Mouse (Mus musculus): ENCODE measurements around the gene Aph1c.
"Not testable (repeated sequence)": the region's sequence is repeated elsewhere in the genome, so short reads cannot be mapped to it uniquely, and the experiment has no call there.

Gene Aph1c

GRCm38 (mm10) chr9:66832366-66832908, 2.1 kb downstream of the Aph1c start:
- DNase-seq (ENCODE audit: low spot score in 2 of 2): no peak

- peak in 1 of 2 experiments; percentile 43 for DNase-seq (ENCODE audit: low spot score in 2 of 2)
These were observed 8.5 kb downstream of the Aph1c start for GRCm38 (mm10) chr9:66825990-66826389.

GRCm38 (mm10) chr9:66822255-66822654, 12.3 kb downstream of the Aph1c start:
- DNase-seq (ENCODE audit: low spot score in 2 of 2): not testable (repeated sequence)

- no peak for DNase-seq (ENCODE audit: low spot score in 2 of 2)
These were observed 13.5 kb downstream of the Aph1c start for GRCm38 (mm10) chr9:66820996-66821395.

- DNase-seq (ENCODE audit: low spot score in 2 of 2): no peak
These were observed 21.1 kb downstream of the Aph1c start for GRCm38 (mm10) chr9:66813392-66813791.

GRCm38 (mm10) chr9:66805951-66806350, 28.6 kb downstream of the Aph1c start:
- DNase-seq (ENCODE audit: low spot score in 2 of 2): not testable (repeated sequence)

GRCm38 (mm10) chr9:66801947-66802346, 32.6 kb downstream of the Aph1c start:
- no peak for DNase-seq (ENCODE audit: low spot score in 2 of 2)

- DNase-seq (ENCODE audit: low spot score in 2 of 2): no peak
These were observed 37.8 kb downstream of the Aph1c start, which contains the start of gene Gm10647 for GRCm38 (mm10) chr9:66796739-66797138. TSS of gene Gm10647 (plus strand) at chr9:66797039.

- peak; percentile 90 for DNase-seq (ENCODE audit: low spot score in 2 of 2)
These were observed 38.8 kb downstream of the Aph1c start, which contains the start of gene Aph1b for GRCm38 (mm10) chr9:66795464-66796324. TSS of gene Aph1b (minus strand) at chr9:66795490.

GRCm38 (mm10) chr9:66794629-66795463, 39.7 kb downstream of the Aph1c start:
- peak; percentile 7 to 17 for DNase-seq (ENCODE audit: low spot score in 2 of 2)

- DNase-seq (ENCODE audit: low spot score in 2 of 2): no peak
These were observed 46.7 kb downstream of the Aph1c start for GRCm38 (mm10) chr9:66787821-66788220.

- not testable (repeated sequence) for DNase-seq (ENCODE audit: low spot score in 2 of 2)
These were observed 50.0 kb downstream of the Aph1c start for GRCm38 (mm10) chr9:66784552-66784951.

GRCm38 (mm10) chr9:66770701-66771100, 63.8 kb downstream of the Aph1c start:
- no peak for DNase-seq (ENCODE audit: low spot score in 2 of 2)

- DNase-seq (ENCODE audit: low spot score in 2 of 2): no peak
These were observed 65.3 kb downstream of the Aph1c start for GRCm38 (mm10) chr9:66769275-66769674.

GRCm38 (mm10) chr9:66768721-66769120, 65.8 kb downstream of the Aph1c start:
- no peak for DNase-seq (ENCODE audit: low spot score in 2 of 2)

Data from spleen, postnatal 36 days (tissue).